Mouse (Mus musculus): ENCODE data around the gene Dcbld1. TPM values are rescaled to one million over a fixed set of nuclear protein-coding genes. Genes with fewer than 3 reads are reported as not detected.
"Not testable (repeated sequence)": the region's sequence is repeated elsewhere in the genome, so short reads cannot be mapped to it uniquely, and the experiment has no call there.

Dcbld1 gene
- polyA plus RNA-seq, 1 experiment = 0.01 TPM

DNA sequence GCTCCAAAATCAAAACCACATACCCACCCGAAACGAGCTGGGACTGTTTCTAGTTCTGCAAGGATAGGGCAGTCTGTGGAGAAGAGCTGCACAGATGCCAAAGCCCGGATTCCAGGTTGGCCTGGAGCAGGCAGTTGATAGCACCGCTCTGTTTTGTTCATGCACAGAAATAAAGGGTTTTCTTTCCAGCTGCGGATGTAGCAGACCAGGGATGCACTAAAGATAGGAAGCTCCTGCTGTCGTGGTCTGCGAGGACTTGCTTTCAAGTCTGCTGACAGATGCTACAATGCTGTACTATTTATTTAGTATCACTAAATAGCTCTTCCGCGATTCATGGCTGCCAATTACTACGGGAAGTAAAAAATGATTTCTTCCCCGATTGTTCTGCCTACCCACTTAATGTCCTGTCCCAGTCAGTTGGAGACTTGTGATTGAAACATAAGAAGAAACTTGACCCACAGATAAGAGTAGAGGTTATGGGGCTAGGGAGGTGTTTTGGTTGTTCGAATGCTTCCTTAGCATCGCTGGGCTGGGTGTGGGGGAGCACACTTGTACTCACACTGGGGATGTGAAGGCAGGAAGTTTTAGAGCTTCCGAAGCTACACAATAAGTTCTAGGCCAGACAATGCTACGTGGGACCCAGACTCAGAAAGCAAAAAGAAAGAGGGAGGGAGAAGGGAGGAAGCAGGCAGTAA lies 41.6 kb downstream of the Dcbld1 start:
- TF ChIP-seq TAL1 (IDR thresholded peaks at IDR 0.05; ENCODE audit: low read length) (no peak), GATA1 (IDR thresholded peaks at IDR 0.05; ENCODE audit: low read length) (no peak)
- H3K9me3 ChIP-seq (ENCODE audit: control insufficient read depth, low read length) = no peaks in the 10 kb centered on the region
- no peaks in the 10 kb centered on the region for H3K27me3 ChIP-seq (ENCODE audit: control insufficient read depth)
- H3K4me3 ChIP-seq (replicated peaks) = no peak overlapping the region
- peaks cover 2% of the 10 kb centered on the region for H3K4me1 ChIP-seq (ENCODE audit: control insufficient read depth)
- no peaks in the 10 kb centered on the region for H3K36me3 ChIP-seq (ENCODE audit: control insufficient read depth)

DNA sequence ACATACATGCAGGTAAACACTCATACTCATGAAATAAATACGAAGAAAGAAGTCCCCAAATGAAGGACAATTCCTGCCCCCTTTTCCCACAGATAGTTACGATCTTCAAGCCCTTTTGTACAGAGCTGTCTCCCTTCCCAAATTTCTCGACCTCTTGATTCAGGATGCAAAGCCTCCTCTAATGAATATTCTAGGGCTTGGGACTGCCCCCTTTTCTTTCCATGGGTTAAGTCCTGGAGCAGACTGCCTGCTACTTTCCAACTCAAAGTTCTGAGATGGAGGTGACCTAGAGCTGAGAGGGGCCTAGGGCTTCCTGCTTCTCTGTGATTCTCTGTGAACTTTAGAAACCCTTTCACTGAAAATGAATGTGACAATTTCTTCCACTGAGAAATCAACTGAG lies 43.2 kb downstream of the Dcbld1 start:
- Histone ChIP-seq H3K4me3 (replicated peaks) (no peak overlapping the region), H3K27me3 (ENCODE audit: control insufficient read depth) (no peaks in the 10 kb centered on the region), H3K9me3 (ENCODE audit: control insufficient read depth, low read length) (no peaks in the 10 kb centered on the region), H3K36me3 (ENCODE audit: control insufficient read depth) (no peaks in the 10 kb centered on the region), H3K4me1 (ENCODE audit: control insufficient read depth) (peaks cover 2% of the 10 kb centered on the region)
- TF ChIP-seq TAL1 (IDR thresholded peaks at IDR 0.05; ENCODE audit: low read length) (no peak), GATA1 (IDR thresholded peaks at IDR 0.05; ENCODE audit: low read length) (no peak)

DNA sequence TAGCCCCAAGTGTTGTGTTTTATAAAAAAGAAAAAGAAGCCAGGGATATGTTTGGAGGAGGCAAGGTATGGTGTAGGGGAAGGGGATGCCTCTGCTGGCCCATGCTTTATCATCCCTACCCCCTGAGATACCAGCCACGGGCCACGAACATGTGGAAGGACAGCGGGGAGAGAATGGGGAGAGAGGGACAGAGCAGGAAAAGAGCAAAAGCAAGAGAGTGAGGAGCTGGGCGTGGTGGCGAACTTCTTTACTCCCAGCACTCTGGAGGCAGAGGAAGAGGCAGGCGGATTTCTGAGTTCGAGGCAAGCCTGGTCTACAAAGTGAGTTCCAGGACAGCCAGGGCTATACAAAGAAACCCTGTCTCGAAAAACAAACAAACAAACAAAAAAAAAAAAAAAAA lies 44.1 kb downstream of the Dcbld1 start:
- not testable (repeated sequence) for H3K36me3 ChIP-seq (ENCODE audit: control insufficient read depth); H3K9me3 ChIP-seq (ENCODE audit: control insufficient read depth, low read length); H3K4me1 ChIP-seq (ENCODE audit: control insufficient read depth); H3K4me3 ChIP-seq (replicated peaks); H3K27me3 ChIP-seq (ENCODE audit: control insufficient read depth)

DNA sequence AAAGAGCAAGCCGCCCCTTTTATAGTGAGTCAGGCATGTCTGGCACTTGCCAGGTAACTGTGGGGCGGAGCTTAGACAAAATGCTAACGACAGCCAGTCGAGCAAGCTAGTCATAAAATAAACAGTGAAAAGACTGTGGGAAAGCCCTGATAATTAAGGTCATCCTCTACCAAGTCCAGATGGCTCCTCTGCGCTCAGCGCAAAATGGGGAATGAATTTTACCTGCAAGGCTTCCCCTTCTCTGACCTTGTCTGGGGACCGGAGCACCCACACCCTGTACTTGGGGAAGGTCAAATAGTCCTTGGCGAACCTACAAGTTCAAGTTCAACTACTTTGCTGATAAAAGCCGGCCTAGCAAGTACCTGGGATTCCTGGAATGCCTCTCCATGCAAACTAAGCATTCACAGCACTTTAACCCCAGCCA lies 44.6 kb downstream of the Dcbld1 start:
- H3K27me3 ChIP-seq (ENCODE audit: control insufficient read depth) = no peaks in the 10 kb centered on the region
- H3K9me3 ChIP-seq (ENCODE audit: control insufficient read depth, low read length) = no peaks in the 10 kb centered on the region
- H3K4me3 ChIP-seq (replicated peaks) = no peak overlapping the region
- TF ChIP-seq GATA1 (IDR thresholded peaks at IDR 0.05; ENCODE audit: low read length) = no peak
- no peak for TF ChIP-seq TAL1 (IDR thresholded peaks at IDR 0.05; ENCODE audit: low read length)
- H3K4me1 ChIP-seq (ENCODE audit: control insufficient read depth) = peaks cover under 1% of the 10 kb centered on the region; the same call in 1 of the 2 replicates
- no peaks in the 10 kb centered on the region for H3K36me3 ChIP-seq (ENCODE audit: control insufficient read depth)

DNA sequence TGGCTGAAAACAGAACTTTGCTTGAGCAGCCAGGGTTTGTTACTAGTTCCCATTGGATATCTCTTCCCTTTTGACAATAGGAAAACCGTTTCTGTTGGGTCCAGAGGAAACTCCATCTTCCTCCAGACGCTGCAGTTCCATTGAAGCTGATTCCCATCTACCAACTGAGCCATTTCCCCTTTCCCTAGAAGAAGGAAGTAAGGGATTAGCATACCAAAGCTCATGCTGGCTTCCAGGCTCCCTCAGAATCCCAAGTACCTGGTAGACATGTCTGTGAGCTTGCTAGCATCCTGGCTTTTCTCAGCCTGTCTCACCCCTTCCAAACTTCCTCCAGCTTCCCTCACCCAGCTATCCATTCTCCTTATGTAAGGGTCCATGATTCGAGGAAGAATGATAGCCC lies 45.4 kb downstream of the Dcbld1 start:
- Histone ChIP-seq H3K4me1 (ENCODE audit: control insufficient read depth) (no peaks in the 10 kb centered on the region), H3K27me3 (ENCODE audit: control insufficient read depth) (no peaks in the 10 kb centered on the region), H3K9me3 (ENCODE audit: control insufficient read depth, low read length) (no peaks in the 10 kb centered on the region), H3K36me3 (ENCODE audit: control insufficient read depth) (no peaks in the 10 kb centered on the region), H3K4me3 (replicated peaks) (no peak overlapping the region)
- TF ChIP-seq GATA1 (IDR thresholded peaks at IDR 0.05; ENCODE audit: low read length) (no peak), TAL1 (IDR thresholded peaks at IDR 0.05; ENCODE audit: low read length) (no peak)

DNA sequence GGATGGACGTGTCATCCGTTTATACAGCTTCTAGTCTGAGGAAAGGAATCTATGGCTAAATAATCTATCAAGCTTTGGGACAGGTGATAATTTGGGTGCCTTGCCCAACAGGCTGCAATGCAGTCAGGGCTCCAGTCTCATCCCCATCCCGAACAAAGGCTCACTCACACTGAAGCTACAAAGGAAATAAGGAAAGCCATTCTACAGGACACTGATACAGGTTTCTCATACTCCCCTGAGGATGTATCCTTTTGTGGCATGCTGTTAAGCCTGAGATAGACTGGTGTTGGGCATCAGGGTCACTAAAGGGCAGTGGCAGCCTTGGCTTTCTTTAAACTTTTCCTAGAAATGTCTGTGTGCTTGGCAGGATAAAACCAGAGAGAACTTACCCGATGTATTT lies 46.5 kb downstream of the Dcbld1 start:
- no peaks in the 10 kb centered on the region for H3K27me3 ChIP-seq (ENCODE audit: control insufficient read depth)
- no peaks in the 10 kb centered on the region; the same call in 1 of the 2 replicates for H3K36me3 ChIP-seq (ENCODE audit: control insufficient read depth)
- H3K4me1 ChIP-seq (ENCODE audit: control insufficient read depth) = peaks cover 3% of the 10 kb centered on the region; the same call in 1 of the 2 replicates
- H3K4me3 ChIP-seq (replicated peaks) = no peak overlapping the region
- TF ChIP-seq TAL1 (IDR thresholded peaks at IDR 0.05; ENCODE audit: low read length) (no peak), GATA1 (IDR thresholded peaks at IDR 0.05; ENCODE audit: low read length) (no peak)
- H3K9me3 ChIP-seq (ENCODE audit: control insufficient read depth, low read length) = no peaks in the 10 kb centered on the region

DNA sequence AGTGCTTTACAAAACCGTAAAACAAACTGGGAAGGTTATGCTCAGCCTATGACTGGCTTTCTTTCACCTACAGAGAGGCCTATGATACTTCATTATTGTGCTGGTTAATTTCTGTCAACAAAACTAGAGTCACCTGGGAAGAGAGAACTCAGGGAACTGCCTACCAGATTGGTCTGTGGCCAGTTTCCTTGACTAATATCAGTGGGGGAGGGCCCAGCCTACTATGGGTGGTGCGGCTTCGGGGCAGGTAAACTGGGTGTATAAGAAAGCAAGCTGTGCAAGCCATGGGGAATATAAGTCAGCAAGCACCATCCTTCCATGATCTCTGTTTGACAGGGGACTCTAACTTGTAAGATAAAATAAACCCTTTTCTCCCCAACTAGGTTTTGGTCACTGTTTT lies 47.2 kb downstream of the Dcbld1 start:
- no peaks in the 10 kb centered on the region; the same call in 1 of the 2 replicates for H3K36me3 ChIP-seq (ENCODE audit: control insufficient read depth)
- no peaks in the 10 kb centered on the region for H3K9me3 ChIP-seq (ENCODE audit: control insufficient read depth, low read length)
- H3K27me3 ChIP-seq (ENCODE audit: control insufficient read depth) = no peaks in the 10 kb centered on the region
- TF ChIP-seq TAL1 (IDR thresholded peaks at IDR 0.05; ENCODE audit: low read length) (no peak), GATA1 (IDR thresholded peaks at IDR 0.05; ENCODE audit: low read length) (no peak)
- peaks cover 3% of the 10 kb centered on the region; the same call in 1 of the 2 replicates for H3K4me1 ChIP-seq (ENCODE audit: control insufficient read depth)
- H3K4me3 ChIP-seq (replicated peaks) = no peak overlapping the region

DNA sequence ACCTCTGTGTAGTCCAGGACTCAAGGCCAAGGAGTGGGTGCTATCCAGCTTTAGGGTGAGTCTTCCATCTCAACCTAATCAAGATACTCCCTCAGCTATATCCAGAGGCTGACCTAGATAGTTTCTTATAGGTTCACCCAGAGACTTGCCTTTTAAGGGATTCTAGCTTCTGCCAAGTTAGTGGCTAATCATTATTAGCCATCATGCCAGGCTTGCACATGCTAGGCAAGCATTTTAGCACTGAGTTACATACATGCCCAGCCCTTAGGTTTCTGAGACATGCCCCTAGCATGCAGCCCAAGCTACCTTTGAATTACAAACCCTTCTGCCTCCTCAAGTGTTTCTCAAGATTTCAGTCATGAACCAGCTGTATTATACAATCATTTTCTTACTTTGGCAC lies 47.9 kb downstream of the Dcbld1 start:
- peaks cover 3% of the 10 kb centered on the region; the same call in 1 of the 2 replicates for H3K4me1 ChIP-seq (ENCODE audit: control insufficient read depth)
- no peaks in the 10 kb centered on the region for H3K27me3 ChIP-seq (ENCODE audit: control insufficient read depth)
- H3K4me3 ChIP-seq (replicated peaks) = no peak overlapping the region
- no peaks in the 10 kb centered on the region; the same call in 1 of the 2 replicates for H3K36me3 ChIP-seq (ENCODE audit: control insufficient read depth)
- TF ChIP-seq TAL1 (IDR thresholded peaks at IDR 0.05; ENCODE audit: low read length) = no peak
- no peak for TF ChIP-seq GATA1 (IDR thresholded peaks at IDR 0.05; ENCODE audit: low read length)
- no peaks in the 10 kb centered on the region for H3K9me3 ChIP-seq (ENCODE audit: control insufficient read depth, low read length)

DNA sequence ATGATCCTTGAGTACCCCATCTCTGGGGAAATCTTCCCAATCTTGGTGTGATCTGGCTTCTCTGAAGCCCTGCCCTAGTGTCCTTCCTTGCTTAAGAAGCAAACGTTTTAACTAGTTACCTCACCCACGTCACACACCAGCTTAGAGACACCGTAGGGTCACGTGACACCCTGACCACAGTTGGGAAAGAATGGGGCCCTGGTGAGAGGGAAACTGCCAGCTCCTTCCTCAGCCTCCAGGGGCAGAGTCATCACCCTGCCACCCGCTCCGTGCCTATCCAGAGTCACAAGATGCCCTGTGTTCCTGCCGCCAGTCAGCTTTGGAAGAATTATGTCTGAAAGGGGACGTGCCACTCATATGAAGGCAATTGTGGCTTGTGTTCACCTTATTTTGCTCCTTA lies 51.2 kb downstream of the Dcbld1 start:
- no peaks in the 10 kb centered on the region for H3K27me3 ChIP-seq (ENCODE audit: control insufficient read depth)
- TF ChIP-seq TAL1 (IDR thresholded peaks at IDR 0.05; ENCODE audit: low read length) = no peak
- TF ChIP-seq GATA1 (IDR thresholded peaks at IDR 0.05; ENCODE audit: low read length) = no peak
- H3K4me1 ChIP-seq (ENCODE audit: control insufficient read depth) = peaks cover 3% of the 10 kb centered on the region; the same call in 1 of the 2 replicates
- no peaks in the 10 kb centered on the region; the same call in 1 of the 2 replicates for H3K36me3 ChIP-seq (ENCODE audit: control insufficient read depth)
- H3K4me3 ChIP-seq (replicated peaks) = no peak overlapping the region
- no peaks in the 10 kb centered on the region for H3K9me3 ChIP-seq (ENCODE audit: control insufficient read depth, low read length)
